Mouse (Mus musculus) heart, embryonic 10.5 days (tissue): ENCODE results near the gene Cpsf4l. TPM values are rescaled to one million over a fixed set of nuclear protein-coding genes. Genes with fewer than 3 reads are reported as not detected.
A peak's percentile ranks its signal among the peaks of the same experiment; 100 is the strongest.

Experiments
- DNase-seq: peaks from one replicate; pipeline ENCODE4 v3.0.0-alpha.2; 2017; ENCODE audit warnings: low spot score
- H3K27ac ChIP-seq: fragments of 300-500 bp; sonication (generic); 2 replicates; pipeline ENCODE4 v1.5.1; 2016; ENCODE audit warnings: mild to moderate bottlenecking
- H3K27me3 ChIP-seq: fragments of 300-500 bp; sonication (generic); 2 replicates; pipeline ENCODE4 v1.6.1; 2016; ENCODE audit warnings: mild to moderate bottlenecking; ENCODE audit not compliant: poor library complexity, insufficient read depth, severe bottlenecking
- H3K36me3 ChIP-seq: fragments of 300-500 bp; sonication (generic); 2 replicates; pipeline ENCODE4 v1.6.1; 2016; ENCODE audit warnings: mild to moderate bottlenecking, moderate library complexity
- H3K4me1 ChIP-seq: fragments of 300-500 bp; sonication (generic); 2 replicates; pipeline ENCODE4 v1.6.1; 2016; ENCODE audit warnings: mild to moderate bottlenecking
- H3K4me3 ChIP-seq: fragments of 300-500 bp; sonication (generic); 2 replicates; pipeline ENCODE4 v1.5.1; 2016; ENCODE audit warnings: mild to moderate bottlenecking, moderate library complexity
- H3K9me3 ChIP-seq: fragments of 300-500 bp; sonication (generic); 2 replicates; pipeline ENCODE4 v1.6.1; 2016; ENCODE audit warnings: mild to moderate bottlenecking, moderate library complexity
- WGBS: fragments of 180-500 bp; shearing (Covaris S2); methylation state at CpG from one replicate; pipeline ENCODE4 v1.1.7; 2016; 5-methylcytosine and 5-hydroxymethylcytosine counted together
- polyA plus RNA-seq: library from polyadenylated mRNA; unstranded; fragments of >200 nt; fragmentation: Nextera tagmentation; extraction: Ambion mirVana; gene quantifications from 2 replicates; pipeline ENCODE4 v1.2.1, GENCODE M21; 2016

Cpsf4l gene
- polyA plus RNA-seq, 1 experiment from 2014 or later, result 0.15 TPM

DNA sequence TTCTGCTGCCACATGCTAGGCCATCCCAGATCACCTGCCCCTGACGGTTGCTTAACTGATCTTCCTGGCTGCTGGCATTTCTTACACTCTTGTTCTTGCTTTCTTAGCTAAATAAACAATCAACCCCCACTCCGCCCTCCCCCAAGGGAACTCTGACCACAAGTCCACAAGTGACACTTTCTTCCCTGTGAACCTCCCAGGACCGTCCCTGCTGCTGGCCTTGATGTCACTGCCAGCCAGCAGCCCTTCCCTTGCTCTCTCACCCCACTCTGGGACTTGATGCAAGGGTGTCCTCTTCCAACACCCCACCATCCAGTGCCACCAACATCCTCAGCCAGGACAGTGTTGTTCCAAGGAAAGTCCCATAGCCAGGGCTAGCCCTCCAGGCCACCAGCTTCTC is 21.1 kb upstream of the Cpsf4l start:
- H3K9me3 ChIP-seq, result no peaks in the 10 kb centered on the region
- no peaks in the 10 kb centered on the region for H3K27me3 ChIP-seq
- H3K27ac ChIP-seq, result no peak overlapping the region
- H3K4me1 ChIP-seq, result peaks cover 66% of the 10 kb centered on the region
- H3K4me3 ChIP-seq, result no peak overlapping the region
- 46% methylated on average over 3 of the region's 3 CpGs for WGBS
- no peak for DNase-seq
- peaks cover 38% of the 10 kb centered on the region for H3K36me3 ChIP-seq

DNA sequence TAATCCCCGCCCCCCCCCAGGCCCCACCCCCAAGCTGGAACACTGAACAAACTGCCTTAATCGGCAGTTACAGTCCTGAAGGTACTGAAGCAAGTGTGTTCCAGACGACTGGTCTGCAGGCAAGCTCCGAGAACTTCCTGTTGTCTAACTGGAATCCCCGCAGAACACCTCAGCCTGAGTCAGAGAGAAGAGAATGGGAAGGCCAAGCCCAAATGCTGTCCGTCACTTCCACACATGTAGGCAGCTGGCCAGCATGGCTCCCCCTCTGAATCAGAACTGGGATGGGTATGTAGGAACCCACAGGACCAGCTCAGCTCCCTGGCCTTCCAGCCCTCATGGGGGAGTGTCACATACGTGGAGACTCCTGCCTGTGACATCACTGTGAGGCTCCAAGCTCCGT is 20.1 kb upstream of the Cpsf4l start:
- Histone ChIP-seq H3K27me3 (no peaks in the 10 kb centered on the region), H3K4me3 (no peak overlapping the region), H3K4me1 (peaks cover 65% of the 10 kb centered on the region), H3K9me3 (no peaks in the 10 kb centered on the region), H3K36me3 (peaks cover 47% of the 10 kb centered on the region), H3K27ac (0 out of 2 replicates have a peak overlapping the region, but pooled peaks have one; percentile 13)
- no peak for DNase-seq
- WGBS, result 63% methylated on average over 8 of the region's 8 CpGs

GRCm38 (mm10) chr11:113729239-113729638 is 19.4 kb upstream of the Cpsf4l start:
- H3K4me3 ChIP-seq, result no peak overlapping the region
- no peak overlapping the region for H3K27ac ChIP-seq
- no peaks in the 10 kb centered on the region for H3K27me3 ChIP-seq
- no peaks in the 10 kb centered on the region for H3K9me3 ChIP-seq
- no peak for DNase-seq
- H3K4me1 ChIP-seq, result peaks cover 58% of the 10 kb centered on the region
- H3K36me3 ChIP-seq, result peaks cover 50% of the 10 kb centered on the region
- 86% methylated on average over 21 of the region's 21 CpGs for WGBS

DNA sequence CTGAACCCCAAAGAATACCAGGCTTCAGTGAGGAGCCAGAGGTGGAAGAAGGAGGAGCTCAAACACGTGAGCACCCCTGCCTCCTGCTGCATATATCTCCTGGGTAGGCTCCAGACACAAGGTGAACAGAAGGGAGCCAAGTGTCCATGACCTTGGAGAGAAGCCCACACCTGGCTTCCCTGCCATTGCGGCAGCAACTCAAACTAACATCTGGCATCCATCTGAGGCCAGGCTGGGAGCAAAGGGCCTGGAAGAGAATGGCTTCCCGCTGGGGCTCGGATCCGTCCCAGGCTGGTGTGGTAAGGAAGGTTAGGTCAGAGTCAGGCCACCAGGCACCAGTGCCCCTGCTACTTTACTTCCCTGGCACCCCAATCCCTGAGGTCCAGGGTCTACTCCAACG is 18.2 kb upstream of the Cpsf4l start:
- peaks cover 50% of the 10 kb centered on the region for H3K36me3 ChIP-seq
- H3K27me3 ChIP-seq, result no peaks in the 10 kb centered on the region
- no peaks in the 10 kb centered on the region for H3K9me3 ChIP-seq
- WGBS, result 82% methylated on average over 6 of the region's 6 CpGs
- H3K4me3 ChIP-seq, result no peak overlapping the region
- DNase-seq, result no peak
- H3K4me1 ChIP-seq, result peaks cover 48% of the 10 kb centered on the region
- H3K27ac ChIP-seq, result no peak overlapping the region

DNA sequence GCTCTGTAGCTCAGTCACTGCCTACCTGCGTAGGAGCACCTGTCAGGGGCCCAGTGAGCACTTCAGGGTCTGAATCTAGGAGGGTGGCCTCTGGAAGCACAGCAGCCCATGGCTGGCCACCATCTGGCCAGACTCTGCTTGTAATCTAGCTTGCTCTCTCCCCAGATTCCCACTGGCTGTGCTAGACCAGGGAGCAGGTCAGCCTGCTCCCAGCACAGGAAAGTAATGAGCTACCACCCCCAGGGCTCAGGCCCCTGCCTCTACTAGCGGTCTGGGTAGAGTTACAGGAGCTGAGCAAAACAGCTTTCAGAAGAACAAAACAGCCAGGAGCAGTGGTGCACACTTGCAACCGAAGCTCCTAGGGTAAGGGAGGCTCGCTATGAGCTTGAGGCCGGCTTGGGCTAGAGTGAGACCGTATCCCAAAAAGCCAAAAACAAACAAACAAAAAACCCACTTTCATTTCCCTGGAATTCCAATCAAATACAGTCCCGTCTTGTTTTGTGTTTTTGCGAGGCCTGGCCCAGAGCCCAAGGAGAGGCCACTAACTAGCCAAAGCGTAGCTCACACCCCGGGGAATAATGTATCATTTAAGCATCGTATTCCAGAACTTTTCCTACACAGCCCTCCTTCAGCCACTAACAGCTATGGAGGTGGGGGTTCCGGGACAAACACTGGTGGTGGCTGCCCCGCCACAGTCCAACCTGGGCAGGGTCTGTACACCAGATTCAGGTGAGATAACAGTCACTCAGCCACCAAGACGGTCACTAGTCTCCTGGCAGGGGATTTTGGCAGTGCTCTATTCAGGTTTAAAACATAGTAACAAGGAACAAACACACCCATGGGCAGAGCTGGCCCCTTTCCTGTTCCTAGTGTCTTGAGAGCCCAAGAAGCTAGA is 17.4 kb upstream of the Cpsf4l start:
- H3K4me1 ChIP-seq, result peaks cover 47% of the 10 kb centered on the region
- H3K36me3 ChIP-seq, result peaks cover 50% of the 10 kb centered on the region
- no peak overlapping the region for H3K27ac ChIP-seq
- no peaks in the 10 kb centered on the region for H3K9me3 ChIP-seq
- H3K27me3 ChIP-seq, result no peaks in the 10 kb centered on the region
- 90% methylated on average over 14 of the region's 14 CpGs for WGBS
- H3K4me3 ChIP-seq, result no peak overlapping the region
- DNase-seq, result no peak

GRCm38 (mm10) chr11:113725235-113726048 is 15.6 kb upstream of the Cpsf4l start:
- Histone ChIP-seq H3K27me3 (no peaks in the 10 kb centered on the region), H3K4me1 (peaks cover 41% of the 10 kb centered on the region), H3K36me3 (peaks cover 50% of the 10 kb centered on the region), H3K4me3 (no peak overlapping the region), H3K27ac (0 out of 2 replicates have a peak overlapping the region, but pooled peaks have one; percentile 22), H3K9me3 (no peaks in the 10 kb centered on the region)
- 79% methylated on average over 4 of the region's 4 CpGs for WGBS
- DNase-seq, result no peak

- WGBS, result 56% methylated on average over 14 of the region's 14 CpGs
- no peaks in the 10 kb centered on the region for H3K9me3 ChIP-seq
- no peak for DNase-seq
- no peak overlapping the region for H3K27ac ChIP-seq
- H3K36me3 ChIP-seq, result peaks cover 29% of the 10 kb centered on the region
- H3K27me3 ChIP-seq, result no peaks in the 10 kb centered on the region
- no peak overlapping the region for H3K4me3 ChIP-seq
- peaks cover 30% of the 10 kb centered on the region for H3K4me1 ChIP-seq
These were observed 12.7 kb upstream of the Cpsf4l start for GRCm38 (mm10) chr11:113722405-113723090.

DNA sequence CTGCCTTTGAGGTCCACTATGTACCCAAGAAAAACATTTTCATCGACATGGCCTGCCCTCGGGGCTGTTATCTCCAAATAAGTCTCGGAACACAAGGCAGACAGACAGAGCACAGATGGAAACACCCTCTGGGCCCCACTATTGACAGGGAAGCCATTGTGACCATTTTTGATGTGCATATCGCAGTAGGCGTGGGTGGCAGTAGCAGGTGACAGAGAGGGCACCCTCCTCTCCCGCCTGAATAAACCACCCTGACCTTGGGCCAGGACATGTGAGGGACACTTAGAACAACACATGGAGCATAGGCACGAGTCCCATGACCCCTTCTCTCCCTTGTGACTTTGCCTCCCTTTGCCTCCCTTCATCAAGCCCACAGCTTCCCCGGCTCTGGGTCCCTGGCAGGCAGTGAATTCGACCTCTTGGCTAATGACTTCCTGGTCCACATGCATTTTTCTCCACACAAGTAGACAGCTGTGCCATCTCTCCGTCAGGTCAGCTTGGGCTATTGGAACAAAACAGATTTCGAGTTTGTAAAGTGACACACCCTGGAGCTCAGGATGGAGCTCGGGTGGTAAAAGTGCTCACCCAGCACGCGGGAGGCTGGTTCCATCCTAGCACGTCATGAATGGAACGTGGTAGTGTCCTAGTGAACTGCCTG is 8.1 kb upstream of the Cpsf4l start:
- 65% methylated on average over 16 of the region's 16 CpGs for WGBS
- Histone ChIP-seq H3K27me3 (no peaks in the 10 kb centered on the region; the same call in 1 of the 2 replicates), H3K4me3 (no peak overlapping the region), H3K27ac (no peak overlapping the region), H3K9me3 (no peaks in the 10 kb centered on the region), H3K36me3 (no peaks in the 10 kb centered on the region), H3K4me1 (peaks cover 13% of the 10 kb centered on the region)
- no peak for DNase-seq

DNA sequence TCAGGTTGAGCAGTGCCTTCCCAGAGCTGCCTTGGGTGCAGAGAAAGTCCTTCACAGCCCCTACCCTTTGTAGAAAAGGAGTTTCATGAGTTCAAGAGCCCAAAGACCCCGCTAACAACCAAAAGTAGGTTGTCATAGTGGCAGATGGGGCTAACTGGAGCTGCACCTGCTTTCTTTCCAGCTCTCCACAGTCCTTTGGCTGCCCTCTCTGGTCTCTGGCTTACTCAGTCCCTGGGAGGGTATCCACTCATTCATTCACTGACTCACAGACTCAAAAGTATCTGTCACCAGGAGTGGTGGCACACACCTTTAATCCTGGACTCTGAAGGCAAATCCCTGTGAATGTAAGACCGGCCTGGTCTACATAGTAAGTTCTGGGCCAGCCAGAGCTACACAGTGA is 6.3 kb upstream of the Cpsf4l start:
- no peak overlapping the region for H3K4me3 ChIP-seq
- H3K4me1 ChIP-seq, result peaks cover 8% of the 10 kb centered on the region
- H3K36me3 ChIP-seq, result no peaks in the 10 kb centered on the region
- 90% methylated on average over 2 of the region's 2 CpGs for whole genome bisulfite sequencing
- H3K9me3 ChIP-seq, result no peaks in the 10 kb centered on the region
- H3K27me3 ChIP-seq, result no peaks in the 10 kb centered on the region; the same call in 1 of the 2 replicates
- no peak for DNase-seq
- H3K27ac ChIP-seq, result no peak overlapping the region

DNA sequence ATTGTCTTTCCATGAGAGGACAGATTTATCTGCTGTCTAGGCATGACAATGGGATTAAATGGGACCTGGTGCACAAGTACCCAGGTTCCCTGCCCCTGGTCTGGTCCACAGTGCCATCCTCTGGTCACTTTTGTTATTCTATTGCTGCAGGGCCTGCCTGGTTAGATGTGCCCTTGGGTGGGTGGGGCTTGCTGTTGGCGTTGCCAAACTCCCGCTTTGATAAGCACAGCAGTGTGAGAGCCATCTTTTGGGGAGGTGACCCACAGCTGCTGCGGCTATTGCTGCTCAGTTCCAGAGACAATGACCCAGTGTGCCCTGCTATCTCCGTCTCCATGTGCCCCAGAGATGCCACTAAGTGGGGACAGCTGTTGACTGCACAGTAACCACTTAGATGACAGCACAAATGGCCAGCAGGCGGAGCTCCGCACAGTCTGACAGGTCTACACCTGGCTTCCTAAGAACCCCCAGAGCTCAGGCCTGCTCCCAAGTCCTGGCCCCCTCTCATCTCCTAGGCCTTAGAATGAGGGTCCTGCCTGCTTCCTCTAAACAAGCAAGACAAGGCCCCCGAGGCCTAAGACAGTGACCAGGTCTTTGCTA is 5.4 kb upstream of the Cpsf4l start:
- Histone ChIP-seq H3K9me3 (no peaks in the 10 kb centered on the region), H3K27me3 (no peaks in the 10 kb centered on the region; the same call in 1 of the 2 replicates), H3K36me3 (no peaks in the 10 kb centered on the region), H3K27ac (no peak overlapping the region), H3K4me3 (no peak overlapping the region), H3K4me1 (peaks cover 18% of the 10 kb centered on the region)
- no peak for DNase-seq
- WGBS, result 54% methylated on average over 7 of the region's 7 CpGs

DNA sequence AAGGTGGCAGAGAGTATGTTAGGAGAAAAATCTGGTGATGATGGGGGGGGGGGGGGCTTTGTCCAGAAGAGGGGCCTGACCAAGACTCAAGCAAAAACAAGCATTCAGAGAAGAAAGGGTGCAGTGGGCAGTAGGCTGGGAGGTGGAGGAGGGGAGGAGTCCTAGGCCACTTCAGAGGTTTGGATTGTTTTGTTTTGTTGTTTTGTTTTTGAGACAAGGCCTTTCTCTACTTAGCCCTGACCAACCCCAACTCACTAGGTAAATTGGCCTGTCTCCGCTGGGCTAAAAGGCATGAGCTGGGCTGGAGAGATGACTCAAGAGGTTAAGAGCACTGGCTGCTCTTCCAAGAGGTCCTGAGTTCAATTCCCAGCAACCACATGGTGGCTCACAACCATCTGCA is 1.2 kb upstream of the Cpsf4l start:
- H3K27me3 ChIP-seq, result peaks cover 22% of the 10 kb centered on the region
- 68% methylated on average over 1 of the region's 1 CpGs for WGBS
- DNase-seq, result no peak
- H3K27ac ChIP-seq, result peak overlapping the region; percentile 81
- H3K4me1 ChIP-seq, result peaks cover 27% of the 10 kb centered on the region
- H3K36me3 ChIP-seq, result peaks cover 7% of the 10 kb centered on the region; the same call in 1 of the 2 replicates
- H3K9me3 ChIP-seq, result no peaks in the 10 kb centered on the region
- no peak overlapping the region for H3K4me3 ChIP-seq

DNA sequence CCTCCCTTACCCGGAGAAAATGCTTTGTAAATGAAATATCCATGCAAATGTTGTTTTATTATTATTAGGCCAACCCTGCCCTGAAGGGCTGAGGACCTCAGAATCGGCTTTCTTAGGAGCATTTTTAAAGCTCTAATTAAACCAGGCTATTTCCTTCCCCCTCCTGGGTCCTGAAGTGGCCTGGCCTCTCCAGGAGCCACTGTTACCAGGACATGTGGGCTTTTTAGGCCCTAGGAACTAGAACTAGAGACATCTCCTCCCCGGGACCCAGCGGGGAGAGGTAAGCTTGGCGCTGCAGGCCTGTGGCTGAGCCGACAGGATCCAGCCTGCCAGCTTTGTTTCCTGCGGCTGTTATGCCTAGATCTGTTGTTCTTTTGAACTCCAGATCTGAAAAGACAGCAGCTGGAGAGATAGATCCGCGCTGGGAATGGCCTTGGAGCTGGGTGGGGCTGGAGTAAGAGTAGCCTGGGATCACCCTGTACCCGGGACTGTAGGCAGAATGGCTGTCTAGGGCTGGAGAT is 500 bp upstream of the Cpsf4l start:
- no peaks in the 10 kb centered on the region for H3K9me3 ChIP-seq
- WGBS, result 8% methylated on average over 10 of the region's 10 CpGs
- H3K4me1 ChIP-seq, result peaks cover 27% of the 10 kb centered on the region
- no peak for DNase-seq
- peaks cover 7% of the 10 kb centered on the region; the same call in 1 of the 2 replicates for H3K36me3 ChIP-seq
- peak overlapping the region; percentile 35 for H3K4me3 ChIP-seq
- H3K27me3 ChIP-seq, result peaks cover 22% of the 10 kb centered on the region
- peak overlapping the region; percentile 81 for H3K27ac ChIP-seq
